Mouse (Mus musculus) brain, embryonic 18.5 days (tissue): ENCODE measurements around the gene Psma5.

Experiments used
- DNase-seq: peaks from one replicate; pipeline ENCODE4 v3.0.0-alpha.2; 2012; ENCODE audit warnings: low read depth, low spot score

The Psma5 gene

DNA sequence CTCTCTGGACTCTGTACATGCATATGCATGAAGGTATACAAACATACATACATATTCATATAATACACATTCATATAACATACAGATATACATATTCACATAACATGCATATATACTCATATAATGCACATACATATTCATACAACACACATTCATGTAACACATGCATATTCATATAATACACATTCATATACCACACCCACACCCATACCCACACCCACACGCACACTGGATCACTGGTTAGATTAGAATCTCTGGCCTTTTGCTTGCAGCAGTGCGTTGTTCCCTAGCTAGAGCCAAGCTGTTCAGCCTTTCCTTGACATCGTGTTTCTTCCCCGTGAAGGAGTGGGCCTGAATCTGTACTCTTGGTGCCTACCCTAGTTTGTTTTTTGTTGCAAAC lies 48.0 kb downstream of the Psma5 start:
- DNase-seq, result no peak

GRCm38 (mm10) chr3:108306387-108306786 lies 49.7 kb downstream of the Psma5 start:
- DNase-seq, result no peak

- no peak for DNase-seq
Observed at GRCm38 (mm10) chr3:108307485-108307884, 50.8 kb downstream of the Psma5 start.

DNA sequence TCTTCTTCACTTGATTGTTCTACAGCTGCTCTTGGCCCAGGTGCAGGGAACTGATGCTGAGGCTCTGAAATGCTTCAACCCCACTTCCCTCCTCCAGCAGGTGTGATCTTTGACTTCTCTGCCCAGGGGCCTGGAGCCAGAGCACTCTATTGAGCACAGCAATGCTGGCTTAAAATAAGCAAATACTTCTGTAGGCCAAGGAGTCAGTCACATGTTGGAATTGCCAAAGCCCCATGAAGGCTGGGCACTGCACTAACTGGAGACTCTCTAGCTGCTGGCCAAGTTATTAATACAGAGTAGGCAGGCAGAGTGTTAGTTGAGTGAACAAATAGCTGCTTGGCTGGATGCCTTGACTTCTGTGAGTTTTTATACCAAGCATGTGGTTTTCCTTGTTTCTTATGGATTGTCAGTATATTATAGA lies 54.2 kb downstream of the Psma5 start:
- no peak for DNase-seq

DNA sequence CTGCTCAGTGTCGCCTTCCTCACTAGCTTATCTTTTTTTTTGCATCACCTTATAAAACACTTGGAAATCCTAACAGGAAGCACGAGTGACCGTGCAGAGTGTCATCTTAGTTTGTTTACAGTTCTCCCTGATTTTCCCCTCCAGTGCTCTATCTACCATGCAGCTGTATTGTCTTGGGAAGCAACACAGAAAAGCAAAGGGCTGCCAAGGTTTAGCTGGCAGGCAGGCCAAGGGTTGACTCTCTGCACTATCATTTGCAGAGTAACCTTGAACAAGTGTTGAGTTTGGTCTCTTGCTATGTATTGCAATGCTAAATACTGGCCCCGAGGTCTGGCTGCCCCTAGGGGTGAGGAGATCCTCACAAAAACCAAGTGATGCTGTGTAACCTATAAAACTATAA lies 55.0 kb downstream of the Psma5 start:
- DNase-seq, result no peak

- DNase-seq, result no peak
Observed at GRCm38 (mm10) chr3:108312414-108312813, 55.7 kb downstream of the Psma5 start.

DNA sequence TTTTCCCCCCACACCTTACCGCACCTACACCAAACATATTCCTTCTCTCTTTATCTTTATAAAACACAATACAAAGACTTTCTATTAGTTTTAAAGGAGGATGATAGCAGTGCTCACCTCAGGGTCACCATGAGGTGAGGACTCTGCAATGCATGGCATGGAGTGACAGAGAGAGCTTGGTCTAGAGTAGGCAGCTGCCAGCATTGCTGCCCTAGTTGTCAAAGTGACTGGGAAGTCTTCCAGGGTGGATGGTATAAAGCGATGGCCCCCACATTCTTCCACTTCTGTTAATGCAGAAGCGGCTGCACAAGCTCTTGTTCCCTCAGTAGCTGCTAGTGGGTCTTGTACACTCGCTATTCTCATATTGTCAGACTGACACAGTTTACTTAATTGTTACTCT lies 56.4 kb downstream of the Psma5 start:
- no peak for DNase-seq

DNA sequence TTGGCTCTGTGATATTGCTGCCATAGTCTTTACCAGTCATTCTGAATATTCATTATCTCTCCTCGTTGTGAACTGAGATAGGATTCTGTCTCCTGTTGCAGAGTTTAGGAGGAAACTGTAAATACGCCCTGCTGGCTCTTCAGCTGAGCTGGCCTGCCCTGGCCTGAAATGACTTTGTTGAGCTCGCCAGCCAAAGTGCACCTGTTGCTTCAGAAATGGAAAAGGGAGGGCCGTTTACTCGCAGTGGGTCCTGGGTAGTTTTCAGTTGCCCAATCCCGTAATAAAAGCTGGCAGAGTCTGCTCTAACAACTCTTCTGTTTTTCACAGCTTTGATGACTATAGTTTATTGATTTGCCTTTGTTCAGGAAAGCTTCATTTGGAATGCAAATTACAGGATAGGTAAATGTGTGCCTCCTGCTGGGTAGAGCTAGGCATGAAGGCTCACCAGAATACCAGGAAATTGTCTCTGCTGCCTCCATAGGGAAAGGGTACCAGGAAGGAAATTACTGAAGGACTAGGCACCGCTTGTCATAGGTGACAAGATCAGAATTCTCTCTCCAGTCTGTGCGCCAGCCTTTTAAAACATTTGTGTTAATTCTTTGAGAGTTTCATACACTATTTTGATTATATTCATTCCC lies 57.4 kb downstream of the Psma5 start:
- no peak for DNase-seq

DNA sequence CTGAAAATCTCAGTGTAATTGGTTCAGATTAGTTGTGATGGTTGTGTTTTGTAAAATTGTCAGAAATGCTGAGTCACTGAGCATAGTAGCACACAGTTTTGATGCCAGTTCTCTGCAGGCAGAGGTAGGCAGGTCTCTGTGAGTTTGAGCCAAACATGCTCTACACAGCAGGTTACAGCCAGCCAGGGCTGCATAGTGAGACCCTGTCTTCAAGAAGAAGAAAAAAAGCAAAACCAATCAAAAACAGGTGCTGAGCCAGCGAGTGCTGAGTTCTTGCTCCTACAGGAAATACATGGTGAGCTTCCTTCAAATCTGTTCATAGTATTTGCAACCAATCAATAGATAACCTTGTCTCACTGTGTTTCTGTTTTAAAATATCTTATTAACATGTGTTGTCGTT lies 61.8 kb downstream of the Psma5 start:
- no peak for DNase-seq

DNA sequence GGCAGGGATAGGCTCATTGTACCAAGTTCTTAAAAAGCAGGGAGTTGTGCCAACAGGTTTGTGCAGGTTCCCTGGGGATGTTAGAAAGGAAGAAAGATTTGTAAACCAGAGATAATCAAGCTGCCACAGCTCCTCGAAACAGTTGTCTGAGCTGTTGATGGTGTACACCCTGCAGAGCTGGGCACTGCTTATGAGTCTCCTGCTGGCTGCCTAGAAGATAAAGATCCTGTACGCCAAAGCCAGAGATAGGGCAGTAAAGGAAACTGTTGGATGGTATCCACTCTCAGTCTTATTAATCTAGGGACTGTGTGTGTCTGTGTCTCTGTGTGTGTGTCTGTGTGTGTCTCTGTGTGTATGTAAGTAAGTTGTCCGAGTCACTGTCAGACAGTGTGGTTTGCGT lies 64.9 kb downstream of the Psma5 start:
- DNase-seq, result no peak

DNA sequence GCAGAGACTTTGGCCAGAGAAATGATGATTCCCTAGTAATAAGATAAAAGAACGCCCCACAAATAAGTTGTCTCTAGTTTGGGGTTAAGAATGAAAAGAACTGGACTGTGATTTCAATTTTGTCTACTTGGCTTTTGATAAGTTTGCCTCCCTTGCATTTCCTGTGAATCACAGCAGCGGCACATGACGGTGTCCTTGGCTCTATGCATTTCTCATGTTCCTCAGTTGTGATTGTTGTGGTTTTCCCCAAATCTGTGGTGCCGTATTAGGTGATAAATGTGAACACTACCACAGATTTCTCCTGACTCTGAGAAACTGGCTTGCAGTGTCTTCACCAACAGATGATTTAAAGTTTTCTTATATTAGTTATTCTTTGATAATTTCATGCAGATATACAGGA lies 65.4 kb downstream of the Psma5 start:
- no peak for DNase-seq

DNA sequence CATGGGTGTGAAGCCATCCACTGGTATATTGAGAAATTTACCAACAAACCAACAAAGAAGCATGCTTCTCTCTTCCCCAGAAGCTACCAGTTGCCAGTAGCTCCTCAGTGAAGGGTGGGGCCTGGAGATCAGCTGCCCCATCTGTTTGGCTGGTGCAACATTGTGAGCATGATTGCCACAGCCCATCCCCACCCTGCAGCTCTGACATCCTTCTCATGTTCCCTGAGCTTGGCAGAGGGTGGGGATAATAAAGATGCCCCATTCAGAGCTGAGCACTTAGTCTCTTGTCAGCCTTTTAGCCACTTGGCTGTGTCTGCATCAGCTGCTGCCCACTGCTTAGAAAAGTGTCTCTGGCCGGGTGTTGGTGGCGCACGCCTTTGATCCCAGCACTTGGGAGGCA lies 66.2 kb downstream of the Psma5 start:
- no peak for DNase-seq

DNA sequence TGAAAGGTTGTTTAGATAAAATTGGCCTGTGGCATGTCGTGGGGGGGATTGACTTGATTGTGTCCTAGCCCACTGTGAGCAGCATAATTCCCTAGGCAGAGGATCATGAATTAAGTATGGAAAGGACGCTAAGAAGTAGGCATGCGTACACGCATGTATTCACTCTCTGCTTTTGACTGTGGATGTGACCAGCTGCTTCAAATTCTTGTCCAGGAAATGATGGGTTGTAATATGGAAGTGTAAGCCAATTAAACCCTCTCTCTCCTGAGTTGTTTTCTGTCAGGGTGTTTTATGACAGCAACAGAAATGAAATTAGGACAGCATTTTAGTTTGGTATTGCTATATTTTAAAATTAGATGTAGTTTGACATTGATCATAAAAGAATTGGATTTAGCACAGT lies 68.1 kb downstream of the Psma5 start:
- DNase-seq, result peak; percentile 24

- no peak for DNase-seq
Observed at GRCm38 (mm10) chr3:108325521-108325920, 68.8 kb downstream of the Psma5 start.

DNA sequence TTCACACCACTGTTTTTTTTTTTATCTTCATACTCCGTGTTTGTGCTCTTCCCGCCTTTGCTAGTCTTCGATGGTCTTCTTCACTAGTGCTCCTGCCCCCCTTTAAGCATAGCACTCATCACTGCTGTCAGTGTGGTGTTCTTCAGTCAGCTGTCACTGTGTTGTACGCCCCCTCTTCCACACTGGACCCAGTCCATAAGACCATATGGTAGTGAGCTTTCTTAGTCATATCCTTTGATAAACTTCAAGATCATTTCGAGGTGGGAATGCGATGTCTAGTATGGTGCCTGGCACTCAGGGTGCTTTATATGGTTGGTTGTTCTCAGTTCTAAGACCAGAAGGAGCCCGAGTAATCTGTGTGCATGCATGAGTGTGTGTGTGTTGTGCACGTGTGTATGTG lies 70.5 kb downstream of the Psma5 start:
- DNase-seq, result peak; percentile 36

DNA sequence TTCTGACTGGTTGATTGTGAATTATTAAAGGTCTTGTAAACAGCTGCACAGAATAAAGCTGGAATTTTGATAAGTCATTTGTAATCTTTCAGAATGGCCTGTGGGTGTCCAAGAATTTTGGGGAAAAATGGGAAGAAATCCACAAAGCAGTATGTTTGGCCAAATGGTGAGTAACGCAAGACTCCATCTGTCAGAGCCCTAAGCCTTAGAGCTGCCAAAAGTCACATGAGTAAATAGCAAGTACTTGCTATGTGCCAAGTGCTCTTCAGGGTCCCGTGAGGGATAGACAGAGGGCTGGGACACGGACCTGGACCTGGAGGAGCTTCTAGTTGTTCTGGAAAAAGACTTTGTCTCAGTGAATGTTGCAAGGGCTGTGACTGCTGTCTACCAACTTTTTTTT lies 71.2 kb downstream of the Psma5 start:
- DNase-seq, result no peak

DNA sequence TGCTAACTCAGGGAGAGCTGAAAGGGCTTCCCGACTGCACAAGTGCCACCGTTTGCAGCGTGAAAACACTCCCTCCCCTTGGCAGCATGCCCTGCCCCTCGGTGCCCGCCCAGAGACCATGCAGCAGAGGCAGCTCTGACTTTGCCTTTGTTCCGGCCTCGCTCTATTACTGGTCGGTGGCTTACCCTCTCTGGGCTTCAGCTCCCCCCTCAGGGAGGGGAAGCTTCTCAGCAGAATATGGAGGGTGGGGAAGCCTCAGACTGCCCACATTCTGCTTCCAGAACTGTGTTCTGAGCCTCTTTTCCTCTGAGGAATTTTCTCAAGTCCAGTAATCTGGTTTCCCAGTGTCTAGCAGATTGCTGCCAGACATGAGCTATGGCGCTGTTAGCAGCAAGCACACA lies 71.7 kb downstream of the Psma5 start:
- DNase-seq, result peak; percentile 28
